Mouse (Mus musculus) lung, postnatal 10 days (tissue): ENCODE data around the gene Grifin.
A peak's percentile ranks its signal among the peaks of the same experiment; 100 is the strongest.

Experiments used
- DNase-seq: peaks from one replicate; pipeline ENCODE4 v3.0.0; 2021

Gene Grifin

DNA sequence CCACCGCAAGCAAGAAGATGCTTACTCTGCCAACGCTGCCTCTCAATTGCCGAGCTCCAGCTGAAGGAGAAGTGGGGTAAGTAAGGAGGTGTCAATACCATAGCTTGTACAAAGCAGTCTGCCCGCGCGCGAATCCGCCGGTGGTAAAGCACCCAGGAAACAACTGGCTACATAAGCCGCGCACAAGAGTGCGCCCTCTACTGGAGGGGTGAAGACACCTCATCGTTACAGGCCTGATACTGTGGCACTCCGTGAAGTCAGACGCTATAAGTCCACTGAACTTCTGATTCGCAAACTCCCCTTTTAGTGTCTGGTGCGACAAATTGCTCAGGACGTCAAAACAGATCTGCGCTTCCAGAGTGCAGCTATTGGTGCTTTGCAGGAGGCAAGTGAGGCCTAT, 18.5 kb downstream of the Grifin start:
- no peak for DNase-seq

- DNase-seq = no peak
Measured at GRCm38 (mm10) chr5:140545651-140546050, 19.2 kb downstream of the Grifin start.

- peak; percentile 50 for DNase-seq
Measured at GRCm38 (mm10) chr5:140542811-140543575, 21.9 kb downstream of the Grifin start.

DNA sequence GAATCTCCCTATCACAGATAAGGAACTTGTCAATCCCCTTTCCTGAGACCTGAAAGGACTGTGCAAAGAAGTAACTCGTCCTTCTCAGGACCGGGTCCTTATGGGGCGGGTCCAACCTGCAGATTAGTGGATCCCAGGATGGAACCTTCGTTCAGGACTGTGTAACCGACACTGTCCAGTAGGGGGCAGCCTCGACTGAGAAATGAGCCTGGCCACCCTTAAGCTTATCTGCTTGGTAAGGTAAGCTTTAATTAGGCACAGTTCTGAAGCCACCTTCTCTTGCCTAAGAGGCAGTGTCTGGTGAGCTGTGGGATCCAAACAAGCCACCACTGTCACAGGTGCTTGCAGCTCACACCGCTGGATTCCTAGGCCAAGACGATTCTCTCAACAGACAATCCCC, 24.8 kb downstream of the Grifin start:
- DNase-seq = peak; percentile 89

DNA sequence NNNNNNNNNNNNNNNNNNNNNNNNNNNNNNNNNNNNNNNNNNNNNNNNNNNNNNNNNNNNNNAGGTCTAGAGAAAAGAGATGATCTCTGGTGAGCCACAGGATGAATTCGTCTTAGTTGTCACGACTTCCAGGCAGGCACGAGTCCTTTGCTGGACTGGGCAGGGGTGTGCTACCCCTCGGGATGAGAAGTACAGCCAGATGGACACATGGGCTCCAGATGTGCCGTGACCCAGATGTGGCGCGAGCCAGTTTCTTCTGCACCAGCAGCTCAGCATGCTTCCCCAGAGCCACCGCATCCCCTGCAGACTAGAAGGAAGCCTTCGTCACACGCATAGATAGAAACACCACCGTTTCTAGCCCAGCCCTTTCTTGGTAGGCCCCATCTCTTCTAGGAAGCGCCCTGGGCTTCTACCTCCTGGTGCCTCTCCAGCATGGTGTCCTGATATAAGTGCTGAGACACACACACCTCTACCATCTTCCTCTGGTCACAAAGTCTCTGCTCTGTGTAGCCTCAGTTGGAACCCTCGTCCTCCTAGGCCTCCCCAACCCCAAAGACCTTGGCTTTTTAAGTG, 26.7 kb downstream of the Grifin start:
- no peak for DNase-seq

DNA sequence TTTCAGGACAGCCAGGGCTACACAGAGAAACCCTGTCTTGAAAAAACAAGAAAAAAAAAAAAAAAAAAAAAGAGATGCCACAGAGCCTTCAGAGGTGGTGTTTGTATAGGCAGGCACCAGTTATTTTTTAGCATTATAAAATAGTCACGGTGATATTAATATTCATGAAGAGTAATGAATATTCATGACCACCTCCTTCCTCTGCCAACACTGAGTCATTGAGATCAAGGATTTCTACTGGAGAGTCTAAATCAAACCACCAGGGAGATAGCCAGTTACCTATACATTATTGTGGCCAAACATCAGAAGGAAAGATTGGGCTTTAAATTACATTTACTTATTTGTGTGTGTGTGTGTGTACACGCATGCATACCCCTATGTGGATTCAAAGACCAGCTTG, 38.1 kb downstream of the Grifin start:
- DNase-seq = no peak

- DNase-seq = no peak
Measured at GRCm38 (mm10) chr5:140521196-140521595, 43.7 kb downstream of the Grifin start.

DNA sequence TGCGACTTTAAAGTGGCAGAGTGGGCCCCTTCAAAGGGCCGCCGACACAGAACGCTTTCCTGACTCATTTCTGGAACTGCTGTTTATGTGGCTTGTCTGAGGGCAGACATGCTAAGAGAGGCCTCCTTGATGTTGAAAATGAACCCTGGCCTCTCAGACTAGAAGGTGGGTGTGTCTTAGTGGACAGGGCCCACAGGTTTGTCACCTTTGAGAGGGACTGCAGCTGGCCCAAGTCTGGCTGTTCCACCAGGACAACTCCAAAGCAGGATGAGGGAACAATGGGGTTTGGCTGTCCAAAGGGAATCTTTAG, 47.0 kb downstream of the Grifin start:
- DNase-seq = no peak

GRCm38 (mm10) chr5:140517159-140517920, 47.5 kb downstream of the Grifin start:
- no peak for DNase-seq

DNA sequence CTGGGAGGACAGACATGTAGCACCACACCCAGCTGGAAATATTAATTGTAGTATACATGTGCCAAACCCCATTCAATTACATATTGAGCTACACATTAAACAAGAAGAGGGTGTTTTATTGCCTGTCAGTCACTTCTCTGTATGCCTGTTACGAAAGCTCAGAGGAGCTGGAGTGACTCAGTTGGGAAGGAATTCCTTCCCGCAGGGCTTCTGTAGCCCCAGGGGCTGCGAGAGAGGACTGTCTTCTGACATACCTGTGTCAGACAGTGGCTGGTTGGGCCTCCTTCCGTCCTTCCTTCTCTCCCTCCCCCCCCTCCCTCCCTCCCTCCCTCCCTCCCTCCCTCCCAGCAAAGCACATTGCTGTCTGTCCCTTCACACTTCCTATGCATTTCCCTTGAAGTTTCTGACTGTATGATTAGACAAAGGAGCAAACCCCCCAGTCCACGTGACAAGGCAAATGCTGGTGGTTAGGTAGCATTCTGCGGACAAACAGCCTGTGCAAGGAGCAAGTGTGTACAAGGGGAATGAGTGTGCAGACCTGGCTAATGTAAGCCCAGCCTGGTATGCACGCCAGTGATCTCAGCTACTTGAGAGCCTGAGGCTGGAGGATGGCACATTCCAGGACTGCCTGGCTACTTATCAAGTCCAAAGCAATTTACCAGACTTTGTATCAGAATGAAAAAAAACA, 49.9 kb downstream of the Grifin start:
- DNase-seq = no peak

DNA sequence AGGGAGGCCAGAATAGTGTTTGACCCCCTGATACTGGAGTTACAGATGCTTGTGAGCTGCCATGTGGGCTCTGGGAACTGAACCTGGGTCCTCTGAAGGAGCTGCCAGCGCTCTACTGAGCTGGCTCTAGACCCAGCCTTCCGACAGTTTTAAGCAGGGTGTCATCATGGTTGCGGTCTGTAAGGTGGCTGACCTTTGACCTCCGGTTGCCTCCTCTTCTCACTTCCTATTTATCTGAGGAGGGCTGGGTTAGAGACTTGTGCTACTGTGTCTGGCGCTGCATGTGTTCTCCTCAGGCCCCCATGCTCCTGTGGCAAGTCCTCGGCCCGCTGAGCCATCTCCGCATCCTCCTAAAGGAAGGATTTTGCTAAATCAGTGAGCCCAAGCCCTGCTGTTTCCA, 51.0 kb downstream of the Grifin start:
- no peak for DNase-seq
